Mouse (Mus musculus): Measurements from ENCODE around the gene Cep164.
"Not testable (repeated sequence)": the region's sequence is repeated elsewhere in the genome, so short reads cannot be mapped to it uniquely, and the experiment has no call there.

The Cep164 gene

DNA sequence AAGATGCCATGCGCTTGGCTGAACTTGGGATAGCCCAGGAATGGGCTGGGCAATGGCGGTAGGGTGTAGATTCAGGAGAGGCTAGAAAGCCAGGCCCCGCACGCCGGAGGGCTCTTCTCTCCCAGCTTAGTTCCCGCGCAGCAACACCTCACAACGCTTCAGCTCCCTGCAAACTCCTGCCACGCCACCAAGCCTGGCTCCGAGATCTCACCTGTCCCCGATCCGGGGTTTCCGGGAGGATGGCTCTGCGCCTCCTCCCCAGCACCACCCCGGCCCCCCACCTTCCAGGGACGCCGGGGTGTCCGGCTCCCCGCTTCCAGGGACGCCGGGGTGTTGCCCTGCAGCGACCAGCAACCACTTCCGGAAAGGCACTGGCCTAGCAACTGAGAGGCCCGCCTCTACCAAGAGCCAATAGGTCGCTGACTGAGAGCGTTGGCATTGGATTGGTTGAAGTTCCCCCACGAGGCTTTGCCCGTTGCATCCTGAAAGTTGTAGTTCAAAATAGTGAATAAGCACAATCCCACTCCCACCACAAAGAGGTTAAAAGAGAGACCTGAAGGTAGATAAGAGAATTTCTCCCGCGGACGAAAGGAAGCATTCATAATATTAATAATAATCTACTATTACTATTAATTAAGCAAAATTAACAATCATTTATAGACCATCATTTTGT lies at the start of gene Cep164:
TSS of gene Cep164 (minus strand) at position 401 of the 673 bp plus-strand sequence.
- DNase-seq (ENCODE audit: low spot score), result peak; percentile 87

DNA sequence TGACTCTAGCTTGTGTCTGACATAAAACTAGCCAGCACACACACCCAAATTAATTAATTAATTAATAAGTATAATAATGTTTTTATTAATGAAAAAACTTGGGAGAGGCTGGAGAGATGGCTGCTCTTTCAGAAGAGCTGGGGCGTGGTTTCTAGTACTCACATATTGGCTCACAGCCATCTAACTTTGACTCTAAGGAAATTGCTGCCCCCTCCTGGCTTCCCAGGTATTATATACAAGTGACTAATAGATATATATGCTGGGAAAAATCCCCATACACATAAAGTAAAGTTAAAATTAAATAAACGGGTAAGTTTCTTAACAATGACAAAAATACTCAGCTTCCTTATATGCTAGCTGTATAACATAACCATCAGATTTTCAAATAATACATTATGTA lies 49.4 kb upstream of the Cep164 start:
- no peak for DNase-seq (ENCODE audit: low spot score)

DNA sequence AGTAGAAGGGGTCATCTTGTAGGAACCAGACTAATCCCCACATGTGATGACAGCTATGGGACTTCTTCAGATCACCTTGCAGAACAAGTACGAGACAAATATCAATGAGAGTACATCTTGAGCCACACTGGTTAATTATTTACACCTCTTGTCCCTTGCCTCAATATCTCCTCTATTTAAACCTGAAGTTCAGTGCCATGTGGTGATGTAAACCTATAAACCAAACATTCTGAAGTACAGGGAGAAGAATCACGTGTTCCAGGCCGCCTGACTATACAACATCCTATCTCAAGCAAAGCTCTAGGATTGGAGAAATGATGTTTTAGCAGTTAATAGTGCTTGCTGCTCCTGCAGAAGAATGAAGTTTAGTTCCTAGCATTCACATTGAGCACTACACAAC lies 41.8 kb upstream of the Cep164 start:
- DNase-seq (ENCODE audit: low spot score), result no peak

DNA sequence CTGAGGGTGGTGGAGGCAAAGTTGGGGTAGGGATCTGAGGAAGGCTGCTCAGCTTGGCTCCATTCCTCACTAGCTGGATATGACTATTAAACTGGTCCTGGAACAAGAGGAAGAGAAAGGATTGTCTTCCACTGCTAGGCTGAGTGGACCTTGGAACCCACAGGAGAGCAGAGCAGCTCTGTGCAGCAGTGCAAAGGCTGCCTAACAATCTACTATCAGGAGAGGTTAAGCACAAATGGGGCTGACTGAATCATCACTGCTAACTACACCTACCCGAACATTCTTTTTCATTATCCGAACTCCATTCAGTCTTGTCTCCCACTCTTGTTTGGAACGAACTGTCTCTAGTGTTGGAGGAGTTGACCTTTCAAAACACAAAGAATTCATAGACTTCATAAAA lies 40.7 kb upstream of the Cep164 start:
- DNase-seq (ENCODE audit: low spot score), result no peak

DNA sequence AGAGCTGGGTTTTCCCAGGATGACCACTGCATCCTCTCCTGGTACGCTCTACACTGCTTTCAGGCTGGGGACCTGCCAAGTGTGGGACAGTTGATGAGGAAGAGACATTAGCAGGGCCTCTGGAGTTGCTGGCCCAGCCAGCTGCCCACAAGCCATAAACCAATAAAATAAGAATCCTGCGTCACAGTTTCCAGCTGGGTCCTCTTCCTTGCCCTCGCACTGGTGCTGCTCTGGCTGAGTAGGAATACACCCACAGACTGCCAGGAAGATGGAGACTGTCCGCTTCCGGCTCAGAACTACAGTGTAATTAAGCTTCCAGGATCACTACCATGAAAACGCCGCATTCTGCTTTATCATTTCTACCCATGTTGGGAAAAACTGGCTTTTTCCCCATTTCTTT lies 33.3 kb upstream of the Cep164 start:
- DNase-seq (ENCODE audit: low spot score), result no peak

DNA sequence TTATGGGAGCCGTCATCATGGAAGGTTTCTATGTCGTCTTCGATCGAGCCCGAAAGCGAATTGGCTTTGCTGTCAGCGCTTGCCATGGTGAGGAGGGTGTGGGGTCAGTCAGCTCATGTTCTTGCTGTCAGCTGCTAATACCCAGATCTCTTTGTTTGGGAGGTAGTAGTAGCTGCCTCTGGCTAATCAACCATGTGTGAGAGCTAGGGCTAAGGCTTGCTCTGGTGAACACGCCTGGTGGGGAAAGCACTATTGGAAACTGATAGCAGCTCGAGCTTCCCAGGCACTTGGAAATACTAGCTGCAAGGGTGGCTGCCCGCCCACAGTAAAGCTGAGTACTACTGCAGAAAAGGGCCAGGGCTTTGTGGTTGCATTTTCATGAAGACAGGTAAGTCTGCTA lies 30.9 kb upstream of the Cep164 start:
- no peak for DNase-seq (ENCODE audit: low spot score)

DNA sequence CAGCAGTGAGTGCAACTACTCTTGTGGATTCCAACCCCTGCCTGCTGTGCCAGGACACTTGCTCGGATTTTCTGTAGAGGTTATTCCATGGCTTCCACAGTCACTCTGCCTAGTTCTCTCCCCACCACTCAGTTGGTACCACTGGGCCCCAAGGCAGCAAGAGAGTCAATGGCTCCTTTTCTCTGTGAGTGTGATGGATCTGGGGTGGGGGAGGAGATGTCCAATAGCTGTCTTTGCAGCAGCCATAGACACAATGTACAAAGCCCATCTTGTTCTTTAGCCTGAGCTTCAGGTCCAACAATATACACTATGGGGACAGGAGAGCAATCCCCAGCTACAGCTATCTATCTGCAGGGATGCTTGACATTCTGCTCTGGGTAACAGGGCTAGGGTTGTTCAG lies 25.6 kb upstream of the Cep164 start:
- DNase-seq (ENCODE audit: low spot score), result no peak

DNA sequence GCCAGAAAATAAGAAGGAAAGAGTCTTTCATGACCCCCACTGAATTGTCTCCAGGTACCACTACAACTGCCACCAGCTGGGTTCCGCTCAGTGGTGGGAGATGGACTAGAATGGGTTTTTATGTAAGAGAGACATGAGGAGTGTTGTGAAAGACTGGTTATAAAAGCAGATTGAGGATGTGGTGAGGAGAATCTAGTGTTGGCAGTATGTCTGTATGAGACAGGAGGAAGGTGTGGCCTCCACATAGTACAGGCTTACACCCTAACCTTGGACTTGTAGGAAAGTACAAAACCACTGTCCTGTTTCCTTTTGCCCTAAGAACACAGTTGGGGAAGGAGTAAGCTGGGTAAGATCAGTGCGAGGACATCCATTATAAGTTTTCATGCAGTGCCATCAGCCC lies 25.2 kb upstream of the Cep164 start:
- DNase-seq (ENCODE audit: low spot score), result peak; percentile 19

DNA sequence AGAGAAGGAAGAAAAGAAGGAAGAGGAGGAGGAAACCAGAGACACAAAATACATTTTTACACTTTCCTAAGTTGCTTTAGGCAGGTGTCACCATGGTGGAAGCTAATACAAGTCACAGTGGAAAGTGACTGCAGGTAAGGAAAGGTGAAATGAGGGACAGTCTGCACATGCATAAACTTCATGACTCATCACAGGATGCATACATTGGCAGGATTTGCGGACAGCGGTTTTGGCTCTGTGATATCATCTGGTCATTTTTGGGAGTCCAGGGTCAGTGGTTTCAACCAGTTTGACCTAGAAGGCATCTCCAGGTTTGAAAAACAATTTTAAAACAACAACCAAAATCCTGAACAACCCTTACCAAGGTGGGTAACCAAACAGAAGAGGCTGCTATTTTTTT lies 23.3 kb upstream of the Cep164 start:
- no peak for DNase-seq (ENCODE audit: low spot score)

DNA sequence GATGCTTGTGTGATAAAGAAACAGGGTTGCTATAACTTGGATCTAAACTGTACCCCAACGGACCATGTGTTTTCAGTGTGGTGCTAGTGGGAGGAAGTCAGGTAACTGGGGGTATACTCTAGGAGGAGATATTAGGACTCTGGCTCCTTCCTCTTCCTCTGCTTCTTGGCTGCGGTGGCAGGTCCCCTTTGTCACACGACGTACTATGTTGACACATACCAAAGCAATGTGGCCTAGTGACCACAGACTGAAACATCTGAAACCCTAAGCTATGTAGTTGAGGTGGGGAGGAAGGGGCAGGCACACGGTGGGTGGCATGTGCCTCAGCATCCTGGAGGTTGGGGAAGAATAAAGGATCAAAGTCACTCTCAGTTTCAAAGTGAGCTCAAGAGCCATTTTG lies 22.8 kb upstream of the Cep164 start:
- peak; percentile 44 for DNase-seq (ENCODE audit: low spot score)

DNA sequence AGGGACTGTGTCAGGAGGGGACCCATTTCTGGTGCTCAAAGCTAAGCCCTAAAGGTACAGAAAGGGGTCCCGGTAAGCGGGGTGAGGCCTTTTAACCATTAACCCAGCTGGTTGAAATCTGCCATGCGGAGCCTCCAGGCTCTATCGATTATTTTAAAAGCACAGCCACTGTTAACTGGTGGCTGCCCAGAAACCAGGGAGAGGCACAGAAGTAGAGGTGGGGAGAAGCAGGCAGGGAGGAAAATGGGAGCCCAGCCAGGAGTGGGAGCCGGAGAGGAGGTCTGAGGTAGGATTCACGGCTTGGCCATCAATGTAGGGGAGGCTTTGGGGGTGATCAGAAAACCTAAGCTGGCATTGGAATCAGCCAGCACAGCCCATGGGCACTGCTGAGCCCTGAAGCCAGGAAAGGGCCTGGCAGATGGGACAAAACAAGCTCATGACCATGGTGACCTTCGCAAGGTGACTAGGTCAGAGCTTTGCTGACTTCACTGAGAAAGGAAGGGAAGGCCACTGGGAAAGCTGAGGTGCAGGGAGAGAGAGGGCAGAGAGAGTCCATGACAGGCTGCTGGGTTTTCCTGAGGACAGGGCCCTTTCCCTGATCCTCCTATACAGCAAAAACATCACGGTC lies 22.2 kb upstream of the Cep164 start:
- DNase-seq (ENCODE audit: low spot score), result no peak

DNA sequence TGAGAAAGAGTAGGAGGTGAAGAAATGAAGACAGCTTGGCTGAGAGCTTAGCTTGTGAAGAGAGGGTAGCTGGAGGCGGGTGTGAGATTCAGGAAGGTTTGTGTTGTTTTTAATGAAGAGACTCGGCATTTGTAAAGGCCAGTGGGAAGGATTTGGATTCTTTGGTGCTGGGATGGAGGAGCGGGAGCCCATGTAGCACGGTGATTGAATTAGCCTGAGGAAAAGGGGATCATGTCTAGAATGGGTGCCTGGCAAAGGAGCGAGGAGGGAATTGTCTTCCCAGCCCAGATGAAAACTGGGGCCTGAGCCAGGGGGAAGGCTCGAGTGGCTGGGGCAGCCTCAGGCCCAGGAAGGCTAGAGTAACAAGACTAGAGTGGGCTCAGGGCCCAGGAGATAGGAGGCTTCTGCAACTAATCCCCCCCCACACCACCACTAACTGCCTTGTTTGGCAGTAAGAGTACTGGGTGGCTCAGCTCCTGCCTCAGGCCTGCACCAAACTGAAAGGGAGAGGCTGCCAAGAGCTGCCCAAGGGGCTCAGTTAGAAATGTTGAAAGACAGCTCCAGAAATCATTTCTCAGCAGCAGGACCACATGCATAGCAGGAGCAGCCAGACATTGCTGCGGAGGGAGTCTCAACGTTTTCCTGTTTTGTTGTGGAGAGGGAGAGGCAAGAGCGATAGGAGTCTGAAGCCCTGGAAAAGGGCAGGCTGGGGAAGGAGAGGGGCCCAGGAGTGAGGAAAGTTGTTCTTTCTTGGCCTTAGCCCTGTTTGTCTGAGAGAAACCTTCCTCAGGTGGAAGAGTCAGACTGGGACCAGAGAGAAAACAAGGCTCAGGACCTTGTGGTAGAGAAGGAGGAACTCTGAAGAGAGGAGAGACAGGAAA lies 21.3 kb upstream of the Cep164 start:
- DNase-seq (ENCODE audit: low spot score), result no peak

DNA sequence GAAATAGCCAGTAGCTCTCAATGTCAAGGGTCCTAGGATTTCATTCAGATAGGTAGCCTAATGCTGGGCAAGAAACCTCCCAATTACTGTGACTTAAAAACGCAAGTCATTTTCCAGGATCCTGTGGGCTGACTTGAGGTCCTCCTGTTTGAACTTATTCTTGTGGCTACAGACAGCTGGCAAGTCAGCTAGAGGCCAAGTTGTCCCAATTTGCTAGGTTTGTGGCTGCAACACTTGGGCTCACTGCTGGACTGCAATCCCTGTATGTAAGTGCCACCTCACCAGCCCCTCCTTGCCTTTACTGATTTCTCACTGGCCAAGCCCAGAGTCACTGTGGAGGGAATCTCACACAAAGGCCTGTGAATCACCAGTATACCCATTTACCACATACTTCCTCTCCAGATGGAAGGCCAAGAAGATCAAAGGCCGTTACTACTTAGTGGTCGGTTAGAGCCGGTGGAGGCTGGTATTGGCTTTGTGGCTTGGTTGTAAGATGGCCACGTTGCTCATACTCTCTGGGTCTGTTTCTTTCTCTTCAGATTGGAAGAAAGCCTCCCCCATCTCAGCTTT lies 18.5 kb upstream of the Cep164 start:
- no peak for DNase-seq (ENCODE audit: low spot score)

DNA sequence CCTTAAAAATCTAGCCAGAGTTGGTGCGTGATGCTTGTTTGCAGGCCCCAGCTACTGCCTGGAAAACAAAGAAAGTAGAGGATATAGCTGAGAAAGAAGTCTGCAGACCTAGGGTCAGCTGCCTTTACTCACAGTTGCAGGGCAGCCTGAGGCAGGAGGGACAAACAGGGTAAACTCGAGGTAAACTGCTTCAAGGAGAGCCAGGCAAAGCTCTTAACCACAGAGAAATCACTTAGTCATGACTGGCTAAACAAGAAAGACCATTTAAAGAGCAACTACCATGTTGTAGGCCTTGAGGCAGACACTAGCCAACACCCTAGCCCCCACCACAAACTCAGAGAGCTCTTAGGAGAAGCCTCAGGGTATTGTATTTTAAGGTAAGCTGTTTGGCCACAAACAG lies 17.7 kb upstream of the Cep164 start:
- not testable (repeated sequence) for DNase-seq (ENCODE audit: low spot score)

DNA sequence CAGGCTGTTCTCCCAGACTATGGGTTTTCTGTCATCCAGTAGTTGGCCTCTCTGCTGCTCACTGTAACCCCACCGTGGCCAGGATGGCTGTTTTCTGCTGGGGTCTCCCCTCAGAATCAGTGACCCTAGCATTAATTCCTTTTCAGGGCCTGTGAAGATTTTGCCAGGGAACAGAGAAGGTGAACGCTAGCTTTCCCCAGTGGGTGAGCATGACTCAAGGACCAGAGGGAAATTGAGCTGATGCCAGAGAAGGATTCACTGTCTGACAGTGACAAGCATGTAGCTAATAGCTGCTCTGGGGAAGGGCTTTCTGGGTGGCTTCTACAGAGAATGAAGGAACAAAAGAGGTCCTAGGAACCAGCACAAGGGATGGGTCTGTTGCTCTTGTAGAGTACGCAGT lies 17.1 kb upstream of the Cep164 start:
- no peak for DNase-seq (ENCODE audit: low spot score)

DNA sequence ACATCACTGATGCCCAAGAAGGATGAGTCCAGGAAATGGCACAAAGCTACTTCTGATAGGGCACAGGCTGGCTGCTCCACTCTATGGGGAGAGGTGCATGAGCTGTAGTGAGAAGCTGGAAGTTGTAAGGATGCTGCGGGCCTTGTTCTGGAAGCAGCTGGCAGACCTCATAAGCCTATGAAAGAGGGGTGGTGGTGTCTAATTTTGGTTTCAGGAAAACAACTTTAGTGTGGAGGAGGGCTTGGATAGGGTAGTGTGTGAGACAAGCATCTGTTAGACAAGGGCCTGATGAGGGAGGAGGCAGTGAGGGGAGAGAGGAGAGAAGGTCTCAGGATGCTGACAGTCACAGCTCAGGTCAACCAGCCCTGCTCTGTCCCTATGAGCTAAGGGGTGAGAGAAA lies 15.3 kb upstream of the Cep164 start:
- no peak for DNase-seq (ENCODE audit: low spot score)

DNA sequence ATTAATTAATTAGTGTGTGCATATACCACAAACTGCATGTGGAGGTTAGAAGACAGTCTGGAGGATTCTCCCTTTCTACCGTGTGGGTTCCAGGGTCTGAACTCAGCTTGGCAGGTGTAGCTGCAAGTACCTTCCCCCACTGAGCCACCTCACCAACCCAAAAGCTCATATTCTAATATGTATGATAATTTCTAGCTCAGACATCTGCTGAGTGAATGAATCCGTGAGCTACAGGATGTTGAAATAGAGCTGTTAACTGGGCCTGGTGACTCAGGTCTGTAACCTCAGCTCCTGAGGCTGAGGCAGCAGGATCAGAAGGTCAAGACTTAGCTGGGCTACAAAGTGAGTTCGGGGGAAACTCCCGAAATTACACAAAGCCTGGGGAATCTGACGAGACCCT lies 14.5 kb upstream of the Cep164 start:
- DNase-seq (ENCODE audit: low spot score), result no peak

DNA sequence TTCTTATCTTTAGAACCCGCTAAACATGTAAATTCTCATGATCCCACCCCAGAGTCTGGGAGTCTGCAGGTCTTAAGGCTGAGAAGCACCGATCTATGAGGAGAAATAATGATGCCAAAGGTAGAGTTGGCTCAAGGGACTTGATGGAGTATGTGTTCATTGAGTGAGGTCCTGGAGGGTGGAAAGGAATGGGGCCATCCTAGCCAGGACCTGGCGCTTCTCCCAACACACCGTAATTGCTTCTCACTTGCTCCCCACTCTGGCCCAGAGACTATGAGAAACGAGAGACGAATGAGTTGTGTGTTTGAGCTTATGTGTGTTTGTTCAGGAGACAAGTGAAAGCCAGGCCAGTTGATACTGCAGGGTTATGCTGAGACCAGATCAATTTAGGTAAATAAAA lies 13.0 kb upstream of the Cep164 start:
- DNase-seq (ENCODE audit: low spot score), result no peak

DNA sequence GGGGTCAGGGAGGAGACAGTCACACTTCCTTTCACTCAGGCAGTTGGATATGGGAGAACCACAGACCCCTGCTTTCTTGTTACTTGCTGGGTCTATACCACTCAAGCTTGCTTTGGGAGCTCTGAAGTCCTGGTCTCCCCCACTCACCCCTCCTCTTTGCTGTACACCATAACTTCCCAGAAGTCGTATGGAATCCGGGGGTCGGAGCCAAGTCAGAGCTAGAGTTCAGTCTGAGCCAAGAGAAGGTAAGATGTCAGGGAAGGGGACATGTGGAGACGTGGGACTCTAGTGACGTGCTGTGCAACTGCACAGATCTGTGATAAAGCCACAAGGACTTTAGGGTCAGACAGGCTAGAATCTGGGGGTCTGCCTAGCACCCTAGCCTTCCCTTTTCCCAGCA lies 11.8 kb upstream of the Cep164 start:
- DNase-seq (ENCODE audit: low spot score), result no peak

DNA sequence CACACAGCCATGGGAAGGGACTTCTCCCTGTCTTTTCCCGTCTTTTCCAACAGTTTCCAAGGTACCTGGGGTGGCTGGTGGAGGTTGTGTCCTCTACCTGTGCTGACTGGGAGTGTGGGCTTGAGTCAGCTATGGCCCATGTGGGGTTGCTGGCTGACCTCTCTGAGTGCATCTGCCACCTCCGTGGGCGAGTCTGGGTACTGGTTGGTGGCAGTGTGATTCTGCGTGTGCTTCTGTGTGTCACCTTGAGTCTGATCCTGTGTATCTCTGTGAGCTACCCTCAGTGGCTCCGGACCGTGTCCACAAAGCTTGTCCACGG lies 11.4 kb upstream of the Cep164 start:
- DNase-seq (ENCODE audit: low spot score), result no peak

DNA sequence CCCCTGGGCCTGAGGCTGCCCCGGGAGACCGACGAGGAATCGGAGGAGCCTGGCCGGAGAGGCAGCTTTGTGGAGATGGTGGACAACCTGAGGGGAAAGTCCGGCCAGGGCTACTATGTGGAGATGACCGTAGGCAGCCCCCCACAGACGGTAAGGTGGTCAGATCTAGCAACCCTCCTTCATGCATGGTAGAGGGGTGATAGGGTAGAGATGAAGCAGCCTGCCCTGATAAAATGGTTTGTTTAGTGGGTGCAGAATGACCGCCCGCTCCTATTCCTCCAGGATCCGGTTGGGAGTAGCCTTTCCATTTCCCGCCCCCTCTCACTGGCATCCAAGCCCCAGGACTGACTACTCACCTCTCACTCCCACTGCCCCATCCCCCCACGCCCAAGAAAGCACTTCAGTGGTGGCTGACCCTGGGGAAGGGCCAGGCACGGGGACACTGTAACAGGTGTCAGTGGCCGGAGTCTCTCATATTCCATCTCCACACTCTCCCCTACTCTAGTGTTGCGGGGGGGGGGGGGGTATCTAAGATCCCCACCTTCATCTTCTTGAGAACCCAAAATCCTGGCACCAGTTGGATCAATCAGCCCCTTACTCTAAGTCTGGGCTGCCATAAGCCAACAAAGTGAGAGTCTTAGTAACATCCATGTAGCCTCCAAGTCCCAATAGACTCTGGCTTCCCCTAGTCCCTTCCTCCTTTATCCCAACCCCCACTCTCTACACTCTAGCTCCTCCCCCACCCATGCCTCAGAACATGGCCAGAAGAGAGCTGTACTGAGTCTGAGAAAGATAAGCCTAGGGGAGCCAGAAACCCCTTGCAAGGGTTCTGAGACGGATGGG lies 10.9 kb upstream of the Cep164 start:
- DNase-seq (ENCODE audit: low spot score), result no peak

Data from T-cell, adult 2 months (primary cell).